Mouse (Mus musculus) stomach, postnatal 0 days (tissue): Measurements from ENCODE around the gene Tenm3. TPM values are rescaled to one million over a fixed set of nuclear protein-coding genes. Genes with fewer than 3 reads are reported as not detected.

ENCODE experiments used
- ATAC-seq: fragments of 200-750 bp; cut with Nextera tagmentation; 2 replicates; pipeline ENCODE4 v1.8.0; 2017; ENCODE audit not compliant: low FRiP score, low TSS enrichment
- DNase-seq: peaks from one replicate; pipeline ENCODE4 v3.0.0-alpha.2; 2016; ENCODE audit warnings: low spot score
- H3K27ac ChIP-seq: fragments of 300-500 bp; sonication (generic); replicated peaks from 2 replicates; pipeline ENCODE4 v1.5.1; 2014; ENCODE audit warnings: mild to moderate bottlenecking, control low read depth
- H3K27me3 ChIP-seq: fragments of 300-500 bp; sonication (generic); 2 replicates; pipeline ENCODE4 v1.6.1; 2014; ENCODE audit warnings: low read length; ENCODE audit not compliant: control insufficient read depth, insufficient read depth
- H3K36me3 ChIP-seq: fragments of 300-500 bp; sonication (generic); 2 replicates; pipeline ENCODE4 v1.6.1; 2014; ENCODE audit warnings: low read length, mixed read lengths; ENCODE audit not compliant: control insufficient read depth, insufficient read depth
- H3K4me1 ChIP-seq: fragments of 300-500 bp; sonication (generic); replicated peaks from 2 replicates; pipeline ENCODE4 v1.6.1; 2014; ENCODE audit warnings: antibody characterized with exemption; ENCODE audit not compliant: control insufficient read depth, insufficient read depth
- H3K4me2 ChIP-seq: fragments of 300-500 bp; sonication (generic); replicated peaks from 2 replicates; pipeline ENCODE4 v1.6.1; 2014; ENCODE audit warnings: low read depth, mild to moderate bottlenecking, control low read depth, moderate library complexity
- H3K4me3 ChIP-seq: fragments of 300-500 bp; sonication (generic); 2 replicates; pipeline ENCODE4 v1.5.1; 2014; ENCODE audit warnings: low read depth, low read length, control low read depth
- H3K9ac ChIP-seq: fragments of 300-500 bp; sonication (generic); 2 replicates; pipeline ENCODE4 v1.6.1; 2014; ENCODE audit warnings: mild to moderate bottlenecking, low read length, control low read depth, mixed read lengths
- H3K9me3 ChIP-seq: fragments of 300-500 bp; sonication (generic); 2 replicates; pipeline ENCODE4 v1.6.1; 2016; ENCODE audit warnings: low read length; ENCODE audit not compliant: control insufficient read depth
- CTCF ChIP-seq: IDR thresholded peaks from 2 replicates; pipeline ENCODE4 v1.5.1; 2016; ENCODE audit warnings: antibody characterized with exemption, low read depth, mild to moderate bottlenecking, moderate library complexity
- EP300 ChIP-seq: optimal IDR thresholded peaks from 2 replicates; pipeline ENCODE3; 2016; ENCODE audit warnings: antibody characterized with exemption
- whole genome bisulfite sequencing: fragments of 180-500 bp; shearing (Covaris S2); extraction: QIAGEN DNeasy Blood & Tissue Kit; methylation state at CpG from one replicate; pipeline ENCODE4 v1.1.7; 2014; 5-methylcytosine and 5-hydroxymethylcytosine counted together
- polyA plus RNA-seq: library from polyadenylated mRNA; unstranded; fragments of >200 nt; fragmentation: Nextera tagmentation; extraction: Ambion mirVana; gene quantifications from 2 replicates; pipeline ENCODE4 v1.2.1, GENCODE M21; 2015

Tenm3 gene
- polyA plus RNA-seq, 1 experiment from 2014 or later, result 4.5 TPM

DNA sequence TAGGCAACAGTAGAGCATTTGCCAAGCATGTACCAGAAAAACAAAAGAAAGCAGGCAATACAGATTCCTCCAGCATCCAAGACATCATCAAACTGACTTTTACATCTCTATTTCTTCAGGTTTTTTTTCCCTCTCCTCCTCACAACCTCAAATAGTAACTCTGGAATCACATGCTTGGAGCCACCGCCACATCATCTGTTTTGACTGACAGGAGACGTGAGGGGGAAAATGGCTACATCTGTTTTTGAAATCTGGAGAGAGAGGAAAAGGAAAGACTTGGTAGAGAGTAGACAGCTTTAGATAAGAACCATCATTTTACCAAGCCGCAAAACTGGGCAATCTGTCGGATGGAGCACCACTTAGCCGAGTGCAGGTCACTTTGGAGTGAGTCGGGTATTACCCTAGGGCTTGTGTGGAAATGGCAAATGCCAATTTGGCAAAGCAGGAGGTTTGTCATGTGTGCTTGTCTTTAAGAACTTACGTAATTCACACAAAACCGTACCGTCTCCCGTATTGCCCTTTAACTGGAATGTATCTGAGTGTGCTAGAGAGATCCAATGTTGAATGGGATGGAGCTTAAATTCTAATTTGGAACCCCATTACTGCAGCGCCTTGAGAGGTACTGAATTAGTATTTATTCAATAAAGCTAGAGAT is 312.7 kb downstream of the Tenm3 start:
- H3K27me3 ChIP-seq, result no peaks in the 10 kb centered on the region

DNA sequence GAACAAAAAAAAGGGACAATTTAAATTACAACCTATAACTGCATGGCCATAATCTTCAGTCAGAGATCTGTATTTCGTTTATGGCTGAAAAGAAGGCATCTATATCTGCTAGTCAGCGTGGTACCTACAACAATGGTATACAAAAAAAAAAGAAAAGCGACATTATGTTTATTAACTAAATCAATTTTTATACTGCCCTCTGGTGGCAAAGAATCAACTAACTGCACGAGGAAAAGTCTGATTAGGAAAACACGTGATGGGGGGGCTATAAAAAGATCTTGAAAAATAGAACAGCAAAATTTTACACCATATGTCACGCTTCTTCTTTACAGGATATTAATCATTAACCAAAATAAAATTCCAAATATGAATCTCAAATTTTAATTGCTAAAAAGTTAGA is 316.3 kb downstream of the Tenm3 start:
- TF ChIP-seq CTCF, result peak; percentile 69
- TF ChIP-seq EP300, result no peak
- no peaks in the 10 kb centered on the region for H3K27me3 ChIP-seq
- no peaks in the 10 kb centered on the region for H3K9me3 ChIP-seq
- H3K4me2 ChIP-seq, result no peak overlapping the region
- no peaks in the 10 kb centered on the region for H3K4me1 ChIP-seq
- no peak for DNase-seq
- H3K36me3 ChIP-seq, result no peaks in the 10 kb centered on the region
- H3K4me3 ChIP-seq, result no peak overlapping the region
- H3K9ac ChIP-seq, result no peak overlapping the region
- ATAC-seq, result no peak
- 19% methylated on average over 6 of the region's 6 CpGs for WGBS
- no peak overlapping the region for H3K27ac ChIP-seq

More for the DNA sequence above, 312.7 kb downstream of the Tenm3 start:
- no peak for DNase-seq
- TF ChIP-seq EP300 (no peak), CTCF (no peak)
- Histone ChIP-seq H3K4me3 (no peak overlapping the region), H3K4me1 (no peaks in the 10 kb centered on the region), H3K9ac (no peak overlapping the region), H3K27ac (no peak overlapping the region), H3K4me2 (no peak overlapping the region), H3K36me3 (no peaks in the 10 kb centered on the region), H3K9me3 (no peaks in the 10 kb centered on the region)
- 94% methylated on average over 11 of the region's 11 CpGs for WGBS
- no peak for ATAC-seq

DNA sequence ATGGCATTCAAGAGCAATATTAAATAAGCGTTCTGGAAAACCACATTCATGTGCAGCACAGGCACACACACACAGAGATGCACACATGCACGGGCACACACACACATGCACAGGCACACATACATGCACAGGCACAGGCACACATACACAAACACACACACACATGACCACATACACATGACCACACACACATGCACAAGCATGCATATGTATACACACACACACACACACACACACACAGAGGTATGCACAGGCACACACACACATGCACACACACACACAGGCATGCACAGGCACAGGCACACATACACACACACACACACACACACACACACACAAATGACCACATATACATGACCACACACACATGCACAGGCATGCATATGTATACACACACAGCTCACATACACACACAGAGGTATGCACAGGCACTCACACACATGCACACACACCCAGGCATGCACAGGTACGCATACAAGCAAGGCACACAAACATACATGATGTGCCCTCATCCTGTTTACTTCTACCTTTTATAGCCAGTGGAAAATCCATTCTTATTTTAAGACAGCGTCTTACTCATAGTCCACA is 321.1 kb downstream of the Tenm3 start:
- no peak for ATAC-seq
- H3K4me1 ChIP-seq, result no peaks in the 10 kb centered on the region
- no peaks in the 10 kb centered on the region for H3K27me3 ChIP-seq
- no peaks in the 10 kb centered on the region for H3K36me3 ChIP-seq
- DNase-seq, result no peak
- no peak overlapping the region for H3K9ac ChIP-seq
- H3K9me3 ChIP-seq, result no peaks in the 10 kb centered on the region
- no peak overlapping the region for H3K27ac ChIP-seq
- WGBS, result 88% methylated on average over 4 of the region's 4 CpGs
- no peak for TF ChIP-seq CTCF
- TF ChIP-seq EP300, result no peak
- no peak overlapping the region for H3K4me3 ChIP-seq
- no peak overlapping the region for H3K4me2 ChIP-seq

DNA sequence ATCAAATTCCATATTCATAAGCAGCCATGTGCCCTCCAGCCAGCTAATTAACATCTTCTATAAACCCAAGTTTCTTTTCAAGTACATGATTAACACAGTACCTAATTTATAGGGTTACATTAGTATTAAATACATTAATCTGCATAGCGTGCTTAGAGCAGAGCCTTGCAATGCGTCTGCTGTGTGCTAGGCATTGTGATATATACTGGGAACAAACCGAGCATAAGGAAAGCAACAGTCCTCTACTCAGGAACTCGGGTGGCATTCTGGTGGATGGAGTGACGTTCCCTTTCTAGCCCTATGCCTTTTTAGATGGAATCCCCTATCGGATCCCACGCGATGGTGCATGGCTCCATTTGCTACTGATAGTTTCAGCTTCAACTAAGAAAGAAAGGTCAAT is 321.7 kb downstream of the Tenm3 start:
- H3K4me2 ChIP-seq, result no peak overlapping the region
- no peak overlapping the region for H3K27ac ChIP-seq
- ATAC-seq, result no peak
- 88% methylated on average over 8 of the region's 8 CpGs for WGBS
- no peaks in the 10 kb centered on the region for H3K27me3 ChIP-seq
- no peak for TF ChIP-seq CTCF
- no peak for TF ChIP-seq EP300
- no peaks in the 10 kb centered on the region for H3K9me3 ChIP-seq
- no peak overlapping the region for H3K4me3 ChIP-seq
- H3K9ac ChIP-seq, result no peak overlapping the region
- no peaks in the 10 kb centered on the region for H3K36me3 ChIP-seq
- no peak for DNase-seq
- no peaks in the 10 kb centered on the region for H3K4me1 ChIP-seq

DNA sequence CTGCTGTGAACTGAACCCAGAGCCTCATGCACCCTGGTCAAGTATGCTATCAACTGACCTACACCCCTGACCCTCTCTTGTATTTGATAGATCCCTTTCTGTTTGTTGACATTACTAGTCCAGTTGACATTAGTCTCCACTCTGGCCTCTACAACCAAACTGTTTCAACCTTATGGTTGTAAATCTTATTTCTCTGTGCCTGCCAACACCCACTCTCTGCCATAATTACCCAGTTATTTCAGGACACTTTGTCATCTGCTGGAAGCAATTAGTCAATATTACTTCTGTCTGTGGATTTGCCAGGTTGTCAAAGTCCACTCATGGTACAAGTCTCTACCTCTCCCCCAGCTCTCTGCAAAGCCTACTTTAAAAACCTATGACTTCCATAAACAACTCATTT is 326.3 kb downstream of the Tenm3 start:
- ATAC-seq, result no peak
- no peaks in the 10 kb centered on the region for H3K9me3 ChIP-seq
- no peaks in the 10 kb centered on the region for H3K4me1 ChIP-seq

DNA sequence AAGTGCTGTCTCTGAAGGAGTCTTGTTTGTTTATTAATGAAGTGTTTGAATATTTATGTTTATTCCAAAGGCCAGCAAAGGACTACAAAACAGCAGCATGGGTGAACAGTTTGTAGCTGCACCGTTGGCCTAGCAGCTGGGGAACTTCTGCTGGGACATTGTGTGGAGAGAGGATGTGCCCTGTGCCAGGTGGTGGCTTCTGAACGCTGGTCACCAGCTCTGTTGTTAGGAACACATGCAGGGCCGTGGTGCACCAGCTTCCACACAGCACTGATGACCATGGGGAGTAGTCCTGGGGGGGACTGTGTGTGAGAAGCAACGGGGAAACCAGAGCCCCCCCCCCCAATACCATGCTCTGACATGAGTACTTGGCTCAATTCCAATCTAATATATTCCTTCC is 329.5 kb downstream of the Tenm3 start:
- H3K4me1 ChIP-seq, result no peaks in the 10 kb centered on the region
- no peak overlapping the region for H3K9ac ChIP-seq
- no peak overlapping the region for H3K4me3 ChIP-seq
- no peak for TF ChIP-seq EP300
- TF ChIP-seq CTCF, result no peak
- DNase-seq (no peak), ATAC-seq (no peak)
- H3K27ac ChIP-seq, result no peak overlapping the region
- H3K4me2 ChIP-seq, result no peak overlapping the region
- no peaks in the 10 kb centered on the region for H3K36me3 ChIP-seq
- no peaks in the 10 kb centered on the region for H3K27me3 ChIP-seq
- WGBS, result 78% methylated on average over 4 of the region's 4 CpGs
- no peaks in the 10 kb centered on the region for H3K9me3 ChIP-seq

More for the DNA sequence above, 326.3 kb downstream of the Tenm3 start:
- no peak overlapping the region for H3K4me3 ChIP-seq
- no peak overlapping the region for H3K9ac ChIP-seq
- H3K36me3 ChIP-seq, result no peaks in the 10 kb centered on the region
- H3K4me2 ChIP-seq, result no peak overlapping the region
- no peak for DNase-seq
- no peak overlapping the region for H3K27ac ChIP-seq
- TF ChIP-seq EP300 (no peak), CTCF (no peak)
- no peaks in the 10 kb centered on the region for H3K27me3 ChIP-seq
